Mouse (Mus musculus) ES-Bruce4 (cell line): ENCODE data around the gene Plekha6. TPM values are rescaled to one million over a fixed set of nuclear protein-coding genes. Genes with fewer than 3 reads are reported as not detected.
A peak's percentile ranks its signal among the peaks of the same experiment; 100 is the strongest.

Experiments used
- H3K27ac ChIP-seq: 2 replicates; pipeline ENCODE4 v1.5.1; 2012; ENCODE audit warnings: low read length, inconsistent platforms; ENCODE audit not compliant: insufficient read depth
- H3K27me3 ChIP-seq: 2 replicates; pipeline ENCODE4 v1.6.1; 2012; ENCODE audit warnings: mild to moderate bottlenecking, low read length, inconsistent platforms; ENCODE audit not compliant: control insufficient read depth, poor library complexity, insufficient read depth, severe bottlenecking
- H3K36me3 ChIP-seq: 2 replicates; pipeline ENCODE4 v1.6.1; 2012; ENCODE audit warnings: inconsistent platforms, mild to moderate bottlenecking, low read length, moderate library complexity; ENCODE audit not compliant: control insufficient read depth, poor library complexity, insufficient read depth, severe bottlenecking
- H3K4me1 ChIP-seq: one replicate; pipeline ENCODE4 v1.8.1; 2011; ENCODE audit warnings: low read length; ENCODE audit not compliant: control insufficient read depth, insufficient read depth
- H3K4me3 ChIP-seq: 2 replicates; pipeline ENCODE4 v1.5.1; 2011; ENCODE audit warnings: low read depth, mild to moderate bottlenecking, low read length
- H3K9ac ChIP-seq: 2 replicates; pipeline ENCODE4 v1.6.1; 2012; ENCODE audit warnings: low read depth, mild to moderate bottlenecking, inconsistent platforms; ENCODE audit not compliant: poor library complexity, severe bottlenecking
- H3K9me3 ChIP-seq: replicated peaks from 2 replicates; pipeline ENCODE4 v1.6.1; 2012; ENCODE audit warnings: mild to moderate bottlenecking, low read length, inconsistent platforms; ENCODE audit not compliant: control insufficient read depth, poor library complexity, insufficient read depth, severe bottlenecking
- CTCF ChIP-seq: IDR thresholded peaks from one replicate; pipeline ENCODE4 v1.8.1; 2011; ENCODE audit warnings: low read depth, low read length
- EP300 ChIP-seq: IDR thresholded peaks from 2 replicates; pipeline ENCODE4 v1.6.1; 2011; ENCODE audit warnings: low read depth, low read length; ENCODE audit not compliant: insufficient read depth
- POLR2A ChIP-seq: IDR thresholded peaks from one replicate; pipeline ENCODE4 v1.8.1; 2011; ENCODE audit warnings: low read length; ENCODE audit not compliant: insufficient read depth
- polyA plus RNA-seq: library from polyadenylated mRNA; stranded (reverse); fragments of >200 nt; gene quantifications from 2 replicates; pipeline ENCODE4 v1.2.4, GENCODE M21; 2011; ENCODE audit warnings: low read depth; ENCODE audit not compliant: missing spikeins, insufficient read depth, insufficient read length

The Plekha6 gene
- polyA plus RNA-seq, 1 experiment: 1.3 TPM

DNA sequence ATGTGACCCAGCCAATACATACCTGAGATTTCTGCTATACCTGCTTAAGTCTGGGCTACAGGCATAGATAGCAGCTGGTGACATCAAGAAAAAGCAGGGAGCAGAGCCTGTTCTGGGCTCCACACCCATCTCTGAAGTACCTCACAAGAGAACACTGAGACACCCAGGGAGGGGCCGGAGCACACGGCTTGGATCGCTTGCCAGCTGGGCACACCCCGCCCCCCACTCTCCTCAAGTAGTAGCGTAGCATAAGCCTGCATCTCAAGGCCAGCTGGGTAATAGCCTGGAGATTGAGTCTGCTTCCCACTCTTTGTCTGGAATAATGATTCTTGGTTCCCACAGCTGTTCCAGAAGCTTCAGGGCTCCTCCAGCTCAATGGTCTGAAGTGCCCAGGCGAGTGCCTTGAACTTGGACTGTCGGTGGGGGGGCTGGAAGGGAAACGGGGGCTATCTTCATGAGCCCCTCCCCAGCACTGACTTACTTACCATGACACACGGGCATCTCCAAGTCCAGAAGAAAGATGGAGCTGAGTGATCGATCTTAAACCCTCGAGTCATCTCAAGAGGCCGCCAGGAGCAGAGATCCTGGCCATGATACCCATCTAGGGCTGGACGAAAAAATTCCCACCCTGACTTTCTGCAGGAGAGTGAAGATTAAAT is 157.4 kb downstream of the Plekha6 start, which contains the start of gene Kiss1:
Gene Kiss1 (plus strand): TSS at position 609 of the 659 bp plus-strand sequence.
- H3K9me3 ChIP-seq: no peaks in the 10 kb centered on the region
- no peak within 1 kb of the TSS for H3K27ac ChIP-seq
- TF ChIP-seq EP300 (no peak), CTCF (no peak), POLR2A (no peak)
- no peaks in the 10 kb centered on the region for H3K27me3 ChIP-seq
- H3K9ac ChIP-seq: no peak within 1 kb of the TSS
- H3K4me3 ChIP-seq: no peak within 1 kb of the TSS
- H3K36me3 ChIP-seq: no peaks in the 10 kb centered on the region
- H3K4me1 ChIP-seq: no peaks in the 10 kb centered on the region

DNA sequence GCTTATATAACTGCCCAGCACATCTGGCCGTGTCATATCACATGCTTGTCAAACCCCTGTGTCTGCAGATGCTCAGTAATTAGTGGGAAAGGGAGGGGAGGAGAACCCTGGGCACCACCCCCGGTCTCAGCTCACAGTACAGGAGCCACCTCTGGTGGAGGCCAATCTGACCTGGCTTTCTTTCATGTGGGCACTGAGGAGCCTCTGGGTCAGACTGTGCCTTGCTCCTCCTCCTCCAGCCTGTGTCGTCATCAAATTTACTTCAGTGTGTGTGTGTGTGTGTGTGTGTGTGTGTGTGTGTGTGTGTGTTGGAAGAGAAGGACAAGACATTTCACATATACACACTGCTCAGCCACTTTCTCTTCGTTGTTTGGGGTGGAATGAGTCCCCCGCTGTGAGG is 159.3 kb downstream of the Plekha6 start:
- no peak overlapping the region for H3K9ac ChIP-seq
- no peaks in the 10 kb centered on the region for H3K9me3 ChIP-seq
- H3K4me3 ChIP-seq: no peak overlapping the region
- no peaks in the 10 kb centered on the region for H3K36me3 ChIP-seq
- no peaks in the 10 kb centered on the region for H3K4me1 ChIP-seq
- no peak overlapping the region for H3K27ac ChIP-seq
- TF ChIP-seq CTCF (no peak), EP300 (no peak), POLR2A (no peak)
- no peaks in the 10 kb centered on the region for H3K27me3 ChIP-seq

DNA sequence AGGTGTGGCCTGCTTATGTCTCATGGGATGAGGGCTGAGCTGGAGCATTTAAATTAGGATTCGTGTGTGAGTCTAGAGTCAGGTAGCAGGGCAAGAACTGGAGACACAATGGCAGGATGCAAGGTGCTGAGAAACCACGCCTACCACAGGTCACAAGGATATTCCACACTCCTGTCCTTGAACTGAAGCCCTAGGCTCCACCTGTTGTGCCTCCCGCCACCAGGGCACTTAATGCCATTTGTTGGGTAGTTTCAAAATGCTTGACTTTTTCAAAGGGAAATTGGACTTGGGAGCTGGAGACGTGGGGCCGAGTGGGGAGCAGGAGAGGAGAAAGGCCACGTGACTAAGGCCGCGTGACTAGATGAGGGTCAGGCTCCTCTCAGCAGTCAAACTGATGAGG is 161.9 kb downstream of the Plekha6 start:
- H3K27me3 ChIP-seq: no peaks in the 10 kb centered on the region
- H3K36me3 ChIP-seq: no peaks in the 10 kb centered on the region
- no peak overlapping the region for H3K4me3 ChIP-seq
- no peak overlapping the region for H3K27ac ChIP-seq
- no peak for TF ChIP-seq CTCF
- TF ChIP-seq POLR2A: no peak
- 0 out of 2 replicates have a peak, but pooled peaks have one; percentile 6 for TF ChIP-seq EP300
- no peaks in the 10 kb centered on the region for H3K9me3 ChIP-seq
- H3K4me1 ChIP-seq: no peaks in the 10 kb centered on the region
- H3K9ac ChIP-seq: no peak overlapping the region

DNA sequence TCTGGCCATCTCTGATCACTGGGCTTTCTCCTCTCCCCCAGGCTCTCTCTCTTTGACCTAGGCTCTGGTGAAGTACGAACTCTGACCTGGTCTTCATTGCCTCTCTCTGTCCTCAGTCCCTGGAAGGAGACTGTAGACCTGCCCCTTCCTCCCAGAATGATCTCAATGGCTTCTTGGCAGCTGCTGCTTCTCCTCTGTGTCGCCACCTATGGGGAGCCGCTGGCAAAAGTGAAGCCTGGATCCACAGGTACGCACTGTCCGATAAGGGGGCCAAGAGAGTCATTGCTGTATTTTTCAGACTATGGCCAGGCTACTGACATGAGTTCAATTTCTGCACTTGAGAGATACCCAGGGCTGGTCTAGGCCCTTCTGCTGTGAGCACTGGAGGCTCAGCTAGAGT is 163.1 kb downstream of the Plekha6 start:
- H3K4me1 ChIP-seq: no peaks in the 10 kb centered on the region
- no peaks in the 10 kb centered on the region for H3K36me3 ChIP-seq
- no peaks in the 10 kb centered on the region for H3K9me3 ChIP-seq
- no peaks in the 10 kb centered on the region for H3K27me3 ChIP-seq
- H3K27ac ChIP-seq: no peak overlapping the region
- H3K4me3 ChIP-seq: no peak overlapping the region
- TF ChIP-seq POLR2A (no peak), EP300 (no peak), CTCF (peak; percentile 61)
- H3K9ac ChIP-seq: no peak overlapping the region

DNA sequence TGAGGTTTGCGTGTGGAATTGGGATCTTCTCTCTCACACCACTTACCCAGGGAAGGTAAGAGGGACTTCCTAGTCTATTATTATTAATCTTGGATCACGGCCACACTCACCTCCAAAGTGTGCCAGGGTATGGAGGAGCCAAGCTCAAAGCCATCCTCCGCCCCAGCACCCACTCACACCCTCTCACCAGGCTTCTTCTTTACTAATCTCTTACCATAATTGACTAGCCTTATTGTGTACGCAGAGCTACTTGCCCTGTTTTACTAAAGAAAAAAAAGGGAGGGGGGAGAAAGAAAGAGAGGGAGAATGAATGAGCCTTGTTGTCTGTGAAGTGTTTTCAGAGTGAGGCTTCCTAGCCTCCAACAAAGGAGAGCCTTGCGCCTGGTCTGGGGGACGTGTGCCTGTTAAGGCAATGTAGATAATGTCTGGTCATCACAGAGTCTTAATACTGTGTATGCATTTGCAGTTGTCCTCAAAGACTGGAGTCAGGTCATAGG is 164.3 kb downstream of the Plekha6 start:
- Histone ChIP-seq H3K9me3 (no peaks in the 10 kb centered on the region), H3K9ac (no peak overlapping the region), H3K36me3 (no peaks in the 10 kb centered on the region), H3K27me3 (no peaks in the 10 kb centered on the region), H3K4me1 (no peaks in the 10 kb centered on the region), H3K4me3 (no peak overlapping the region), H3K27ac (no peak overlapping the region)
- TF ChIP-seq CTCF (no peak), POLR2A (no peak), EP300 (no peak)

DNA sequence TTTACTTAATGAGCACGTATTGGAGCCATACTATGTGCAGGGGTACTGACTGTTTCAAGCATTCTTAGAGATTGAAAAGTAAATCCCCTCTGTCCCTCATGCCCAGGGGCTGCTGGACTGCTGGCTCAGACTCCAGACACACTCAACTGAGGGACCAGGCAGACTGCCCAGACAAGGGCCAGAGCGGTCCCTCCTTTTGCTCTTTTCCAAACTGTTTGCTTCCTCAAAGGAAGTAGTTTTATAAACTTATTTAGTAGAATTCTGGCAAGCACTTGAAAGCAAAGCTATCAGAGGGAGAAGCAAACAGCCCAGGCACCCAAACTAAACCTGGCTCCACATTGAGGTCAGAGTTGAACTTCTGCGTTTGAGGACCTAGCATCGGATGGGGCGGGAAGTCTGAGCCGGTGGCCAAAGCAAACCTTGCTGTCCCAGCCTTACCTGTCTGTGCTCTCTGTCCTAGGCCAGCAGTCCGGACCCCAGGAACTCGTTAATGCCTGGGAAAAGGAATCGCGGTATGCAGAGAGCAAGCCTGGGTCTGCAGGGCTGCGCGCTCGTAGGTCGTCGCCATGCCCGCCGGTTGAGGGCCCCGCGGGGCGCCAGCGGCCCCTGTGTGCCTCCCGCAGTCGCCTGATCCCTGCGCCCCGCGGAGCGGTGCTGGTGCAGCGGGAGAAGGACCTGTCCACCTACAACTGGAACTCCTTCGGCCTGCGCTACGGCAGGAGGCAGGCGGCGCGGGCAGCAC is 165.1 kb downstream of the Plekha6 start:
- no peaks in the 10 kb centered on the region for H3K4me1 ChIP-seq
- peak overlapping the region; percentile 30 for H3K9ac ChIP-seq
- no peaks in the 10 kb centered on the region for H3K36me3 ChIP-seq
- H3K27me3 ChIP-seq: no peaks in the 10 kb centered on the region
- H3K4me3 ChIP-seq: peak overlapping the region; percentile 63
- H3K27ac ChIP-seq: no peak overlapping the region
- TF ChIP-seq CTCF (no peak), POLR2A (no peak), EP300 (no peak)
- H3K9me3 ChIP-seq: no peaks in the 10 kb centered on the region
